Mouse (Mus musculus) kidney, adult 11 months (tissue): ENCODE measurements around the gene Bdkrb1.

Experiments
- DNase-seq: peaks from one replicate; pipeline ENCODE4 v3.0.0; 2022

Bdkrb1 gene

DNA sequence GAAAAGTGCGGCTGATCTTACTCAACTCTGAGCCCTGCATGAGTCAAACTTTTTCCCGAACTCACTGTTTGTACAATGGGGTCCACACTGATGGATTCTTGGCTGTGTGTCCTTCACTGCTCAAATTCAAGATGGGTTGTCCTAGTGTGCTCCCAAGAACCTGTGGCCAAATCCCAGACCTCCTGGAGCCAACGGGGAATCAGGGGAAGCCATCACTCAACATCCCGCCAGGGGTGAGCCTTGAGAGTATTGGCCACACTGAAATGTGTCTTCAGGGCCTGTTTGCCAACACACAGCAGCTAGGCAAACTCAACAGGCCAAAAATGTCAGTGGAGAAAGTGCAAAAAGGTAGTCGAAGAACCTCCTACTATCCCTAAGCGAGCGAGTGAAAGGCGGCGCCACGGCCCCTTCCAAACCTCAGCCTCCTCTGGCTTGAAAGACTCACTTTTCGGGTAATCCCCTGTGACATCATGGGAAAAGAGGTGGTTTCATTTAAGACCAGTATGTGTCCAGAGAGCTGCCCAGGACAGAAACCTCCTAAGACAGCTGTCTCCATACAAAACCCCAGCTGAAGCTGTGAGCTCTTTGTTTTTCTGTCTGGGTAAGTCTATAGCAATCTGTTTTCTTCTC, at the start of gene Bdkrb1:
TSS of gene Bdkrb1 (plus strand) at position 505 of the 630 bp plus-strand sequence.
- no peak for DNase-seq

DNA sequence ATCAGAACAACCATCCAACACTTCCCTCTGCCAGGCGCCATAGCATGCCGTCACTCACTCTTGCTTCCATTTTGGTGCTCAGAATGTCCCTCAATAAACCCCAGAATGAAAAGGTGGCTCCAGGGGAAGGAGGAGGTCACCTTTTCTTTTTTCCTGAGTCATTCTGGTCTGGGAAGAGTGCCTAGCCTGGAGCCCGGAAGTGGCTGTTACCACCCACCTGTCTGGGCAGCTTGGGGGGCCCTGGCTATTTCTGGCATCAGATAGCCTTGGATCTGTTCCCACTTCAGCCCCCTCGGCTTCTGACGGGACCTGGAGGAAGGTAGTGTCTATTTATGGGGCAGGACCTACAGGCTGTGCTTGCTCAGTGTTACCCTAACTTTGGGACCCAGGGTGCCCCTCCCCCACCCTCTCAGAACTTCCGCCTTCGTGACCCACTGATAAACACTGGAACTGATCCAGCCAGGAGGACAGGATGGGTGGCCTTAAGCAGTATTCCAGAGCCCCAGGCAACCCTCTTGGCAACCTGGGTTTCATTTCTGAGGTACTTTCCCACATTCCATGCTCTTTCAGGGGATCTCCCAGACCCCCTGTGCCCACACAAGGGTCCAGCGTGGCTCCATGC, 48.6 kb upstream of the Bdkrb1 start:
- DNase-seq = peak; percentile 28

DNA sequence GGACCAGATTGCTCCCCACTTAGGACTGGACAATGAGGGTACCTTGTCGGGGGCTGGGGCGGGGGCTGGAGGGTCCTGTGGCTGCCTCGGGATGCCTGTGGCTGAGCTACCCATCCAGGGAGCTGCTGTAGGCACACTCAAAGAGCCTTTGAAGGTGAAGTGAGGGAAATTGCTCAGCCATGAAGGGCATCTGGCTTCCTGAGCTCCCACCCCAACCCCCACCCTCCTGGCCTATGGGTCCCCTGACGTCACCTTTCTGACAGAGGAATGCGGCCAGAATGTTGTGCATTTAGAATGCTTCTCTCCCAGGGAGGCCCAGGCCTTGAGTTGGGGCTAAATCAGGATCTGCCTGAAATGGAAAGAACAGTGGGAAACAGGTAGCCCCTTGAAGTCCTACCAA, 47.7 kb upstream of the Bdkrb1 start:
- peak; percentile 59 for DNase-seq

DNA sequence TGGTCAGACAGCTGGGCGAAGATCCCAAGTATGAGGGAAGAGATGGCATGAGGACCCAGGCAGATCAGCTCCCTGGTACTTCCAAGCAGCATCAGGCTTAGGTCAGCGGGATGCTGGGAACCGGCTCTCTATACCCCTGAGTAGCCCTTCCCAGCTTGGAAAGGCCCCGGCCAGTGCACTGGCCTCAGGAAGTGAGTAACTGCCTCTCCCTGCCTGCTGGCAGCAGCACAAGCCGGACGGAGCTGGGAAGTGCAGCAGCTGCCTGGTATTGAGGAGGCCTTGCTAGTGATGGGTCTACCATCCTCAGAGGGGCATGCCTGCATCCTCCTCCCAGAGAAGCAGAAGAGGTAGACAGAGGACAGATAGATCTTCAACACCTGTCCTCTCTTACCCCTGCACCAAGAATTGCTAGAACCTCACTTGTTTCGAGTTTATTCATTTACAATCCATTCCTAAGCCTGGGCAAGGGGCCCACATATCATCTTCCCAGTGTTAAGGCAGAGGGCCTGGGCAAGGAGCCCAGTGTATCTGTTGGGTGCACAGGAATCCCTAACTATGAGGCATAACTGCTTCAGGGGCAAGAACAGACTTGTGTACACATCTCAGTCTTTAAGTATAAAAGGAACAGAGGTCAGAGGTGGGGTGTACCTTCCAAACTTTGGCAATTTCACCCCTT, 45.5 kb upstream of the Bdkrb1 start:
- peak; percentile 41 for DNase-seq

DNA sequence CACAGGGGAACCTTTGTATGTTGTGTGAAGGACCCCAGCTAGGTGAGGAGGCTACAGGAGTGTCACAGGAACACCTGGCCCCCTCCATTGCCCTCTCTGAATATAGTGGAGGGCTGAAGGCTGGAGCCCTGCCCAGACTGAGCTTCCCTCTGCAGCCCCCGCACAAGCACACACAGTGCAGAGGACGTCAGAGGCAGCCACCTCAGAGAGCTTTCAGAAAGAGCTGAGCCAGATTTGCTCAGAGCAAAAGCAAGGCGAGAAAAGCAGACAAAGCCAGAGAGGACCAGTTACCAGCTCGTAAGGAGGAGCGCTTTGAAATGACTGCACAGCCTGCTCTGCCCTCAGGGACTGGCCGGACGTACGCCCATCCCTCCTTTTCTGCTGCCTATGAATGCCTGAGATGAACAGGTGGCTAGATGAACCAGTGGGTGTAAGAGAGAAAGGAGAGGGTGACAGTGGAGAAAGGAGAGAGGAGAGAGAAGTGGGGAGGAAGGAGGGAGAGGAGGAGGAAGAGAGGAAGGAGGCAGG, 41.8 kb upstream of the Bdkrb1 start:
- no peak for DNase-seq

DNA sequence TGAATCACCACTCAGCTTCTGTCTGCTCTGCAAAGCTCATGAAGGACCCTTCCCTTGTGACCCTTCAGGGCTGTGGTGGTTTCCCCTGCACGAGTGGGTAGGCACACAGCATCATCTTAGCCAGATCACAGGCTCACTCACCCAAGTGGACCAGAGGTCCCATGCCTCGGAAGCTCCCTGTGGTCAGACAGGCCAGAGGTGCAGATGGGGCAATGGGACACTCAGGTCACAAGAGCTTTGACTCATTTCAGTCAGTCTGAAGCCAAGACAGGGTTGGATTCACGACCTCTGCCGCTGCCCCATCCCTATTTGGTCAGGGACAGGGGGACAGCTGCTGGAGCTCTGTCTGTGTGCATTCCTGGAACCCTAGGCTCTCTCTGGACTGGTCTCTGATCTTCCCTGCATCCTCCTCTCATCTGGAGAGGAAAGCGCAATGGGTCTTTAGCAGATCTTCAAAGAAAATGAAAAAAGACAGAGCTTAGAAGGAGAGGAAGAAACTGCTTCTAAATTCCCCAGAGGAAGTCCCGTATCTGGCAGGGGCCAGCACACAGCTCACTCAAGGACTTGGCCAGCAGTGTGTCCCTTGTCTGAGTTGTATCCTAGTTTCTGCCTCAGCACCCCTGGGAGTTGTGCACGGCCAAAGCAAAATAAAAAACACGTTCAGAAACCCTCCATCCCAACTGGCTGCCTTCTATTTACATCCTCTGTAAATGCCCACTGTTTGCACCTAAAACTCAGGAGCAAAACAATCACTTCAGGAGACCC, 40.6 kb upstream of the Bdkrb1 start:
- DNase-seq = peak; percentile 16

DNA sequence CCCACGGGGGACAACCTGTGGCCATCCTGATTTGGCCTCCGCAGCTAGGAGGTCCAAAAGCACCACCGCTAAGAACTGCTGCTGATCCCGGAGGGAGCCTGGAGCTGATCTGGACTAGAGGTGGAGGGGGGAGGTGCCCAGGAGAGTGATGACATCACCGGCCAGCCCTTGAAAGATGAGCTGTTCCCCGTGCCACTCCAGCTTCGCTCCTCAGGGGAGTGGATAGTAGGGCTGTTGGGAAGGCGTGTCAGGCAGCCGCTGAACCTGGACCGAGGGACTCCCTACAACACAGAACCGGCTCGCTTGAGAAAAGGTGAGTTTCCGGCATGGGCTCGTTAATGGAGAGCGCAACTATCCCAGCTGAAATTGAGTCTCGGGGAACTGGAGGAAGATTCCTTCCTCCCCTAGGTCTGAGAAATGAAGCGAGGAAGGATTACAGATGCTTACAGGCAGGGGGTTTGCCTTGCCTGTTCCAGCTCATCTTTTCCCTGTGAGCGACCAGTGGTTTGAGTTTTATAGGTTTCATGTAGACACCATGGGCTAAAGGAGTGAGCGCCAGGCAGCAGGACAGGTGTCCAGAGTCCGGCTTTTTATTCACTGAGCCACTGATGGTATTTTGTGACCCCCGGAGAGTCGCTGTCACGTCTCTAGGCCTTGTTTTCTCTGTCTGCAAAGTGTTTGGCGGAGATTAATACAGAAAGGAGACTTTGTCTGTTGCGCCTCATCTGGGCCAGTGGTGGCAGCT, 39.8 kb upstream of the Bdkrb1 start, which contains the start of gene Bdkrb2:
TSS of gene Bdkrb2 (plus strand) at position 291 of the 745 bp plus-strand sequence.
- DNase-seq = peak; percentile 47

DNA sequence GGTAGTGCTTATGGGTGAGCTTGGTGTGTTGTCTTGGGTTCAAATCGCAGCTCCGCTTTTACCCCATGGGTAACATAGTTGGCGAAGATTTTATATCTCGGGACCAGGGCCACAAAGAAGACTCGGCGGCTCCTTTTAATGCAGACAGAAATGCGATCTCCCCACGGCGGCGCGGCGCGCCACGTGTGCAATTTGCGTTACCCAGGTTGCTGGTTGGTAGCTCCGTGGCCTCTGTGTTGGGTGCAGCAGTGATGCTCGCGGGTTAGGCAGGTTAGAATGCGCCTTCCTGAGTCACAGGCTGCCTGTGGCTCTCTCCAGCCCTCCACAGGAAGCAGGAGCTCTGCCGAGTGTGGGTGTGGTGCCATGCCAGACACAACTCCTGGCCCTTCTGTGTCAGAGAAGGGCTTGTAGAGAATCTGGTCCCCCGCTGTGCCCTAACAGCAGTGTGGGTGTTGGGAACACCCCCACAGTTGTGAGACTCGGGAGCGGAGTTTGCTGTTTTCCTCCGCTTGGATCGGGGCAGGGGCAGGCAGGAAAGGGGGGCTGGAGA, 39.1 kb upstream of the Bdkrb1 start:
- no peak for DNase-seq

DNA sequence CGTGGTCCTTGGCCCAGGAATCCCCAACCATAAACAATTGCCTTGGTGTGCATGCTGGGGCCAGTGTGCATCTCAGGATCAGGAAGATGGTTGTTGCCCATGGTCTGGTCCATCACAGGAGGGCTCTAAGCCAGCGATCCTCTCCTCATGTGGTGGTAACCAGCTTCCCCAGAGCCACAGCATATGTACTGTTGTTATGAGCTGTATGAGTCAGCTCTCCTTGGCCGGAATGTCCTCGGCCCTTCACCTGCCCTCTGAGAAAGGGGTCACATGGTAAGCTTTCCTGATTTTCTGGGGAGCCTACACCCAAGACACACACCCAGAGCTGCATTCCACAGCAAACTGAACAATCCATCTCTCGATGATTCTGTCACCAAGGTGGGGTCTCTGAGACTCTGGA, 37.7 kb upstream of the Bdkrb1 start:
- no peak for DNase-seq

DNA sequence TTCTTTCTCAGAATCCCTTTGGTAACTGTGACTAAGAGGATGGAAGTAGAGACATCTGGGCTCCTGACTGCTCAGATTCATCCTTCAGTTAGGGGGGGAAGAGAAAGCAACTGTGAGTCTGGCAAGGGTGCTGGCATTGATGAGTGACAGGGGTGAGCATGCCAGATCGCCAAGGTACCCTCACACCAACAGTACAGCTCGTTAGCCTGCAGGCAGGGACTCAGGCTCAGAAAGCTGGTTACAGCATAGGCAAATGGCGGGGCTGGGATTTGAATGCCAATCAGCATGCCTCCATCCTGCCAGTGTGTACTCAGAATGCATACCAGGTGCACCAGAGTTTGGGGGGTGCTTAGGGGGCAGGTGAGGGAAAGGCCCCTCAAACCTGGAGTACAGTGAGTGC, 31.0 kb upstream of the Bdkrb1 start:
- no peak for DNase-seq

DNA sequence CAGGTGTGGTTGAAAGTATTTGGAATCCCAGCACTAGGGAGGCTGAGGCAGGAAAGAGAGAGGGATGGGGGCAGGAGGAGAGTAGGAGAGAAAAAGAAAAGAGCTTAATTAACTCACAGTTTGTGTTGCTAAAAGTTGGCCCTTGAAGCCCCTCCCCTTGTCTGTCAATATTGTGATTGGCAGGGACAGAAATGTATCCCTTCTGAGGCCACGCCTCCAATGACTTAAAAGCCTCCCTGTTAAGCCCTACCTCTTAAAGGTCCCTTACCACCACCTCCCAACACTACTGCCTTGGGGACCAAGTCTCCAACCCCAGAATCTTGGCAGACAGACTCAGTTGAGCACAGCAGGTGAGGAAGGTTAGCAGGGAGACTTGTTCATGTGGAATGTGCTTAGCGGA, 30.3 kb upstream of the Bdkrb1 start:
- DNase-seq = no peak

DNA sequence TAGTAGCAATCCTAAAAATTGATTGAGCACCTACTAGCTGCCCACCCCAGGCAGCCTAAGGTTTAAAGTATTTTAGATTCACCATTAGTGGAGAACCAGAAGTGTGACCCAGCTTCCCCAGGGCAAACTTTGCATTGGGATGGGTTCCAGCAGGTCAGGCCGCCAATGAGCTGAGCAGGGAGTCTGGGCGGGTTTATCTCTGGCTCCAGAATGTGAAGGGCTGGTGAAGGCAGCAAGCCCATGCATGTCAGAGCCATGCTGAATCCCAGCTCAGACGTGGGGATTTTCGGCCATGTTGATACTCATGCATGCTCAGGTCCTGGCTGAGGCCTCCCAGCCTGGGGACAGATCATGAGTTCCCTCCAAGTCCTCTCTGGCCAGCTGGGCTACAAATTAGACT, 28.5 kb upstream of the Bdkrb1 start:
- no peak for DNase-seq

DNA sequence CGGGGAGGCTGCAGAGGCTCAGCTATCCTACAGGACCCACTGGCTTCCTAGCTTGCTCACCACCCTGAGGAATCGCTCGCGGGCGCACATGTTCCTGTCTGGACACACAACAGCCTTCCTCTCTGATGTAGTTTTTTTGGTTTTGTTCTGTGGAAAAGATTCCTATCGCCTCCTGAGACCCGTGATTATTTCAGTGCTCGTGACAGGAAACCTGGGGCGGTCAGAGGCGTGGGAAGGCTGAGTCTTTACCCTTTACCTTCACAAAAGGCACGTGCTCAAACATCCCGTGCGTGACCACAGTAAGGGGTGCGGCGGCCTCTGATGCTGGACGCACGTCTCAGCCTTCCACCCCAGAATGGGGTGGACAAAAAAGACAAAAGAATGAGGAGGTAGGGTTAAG, 22.4 kb upstream of the Bdkrb1 start:
- no peak for DNase-seq

DNA sequence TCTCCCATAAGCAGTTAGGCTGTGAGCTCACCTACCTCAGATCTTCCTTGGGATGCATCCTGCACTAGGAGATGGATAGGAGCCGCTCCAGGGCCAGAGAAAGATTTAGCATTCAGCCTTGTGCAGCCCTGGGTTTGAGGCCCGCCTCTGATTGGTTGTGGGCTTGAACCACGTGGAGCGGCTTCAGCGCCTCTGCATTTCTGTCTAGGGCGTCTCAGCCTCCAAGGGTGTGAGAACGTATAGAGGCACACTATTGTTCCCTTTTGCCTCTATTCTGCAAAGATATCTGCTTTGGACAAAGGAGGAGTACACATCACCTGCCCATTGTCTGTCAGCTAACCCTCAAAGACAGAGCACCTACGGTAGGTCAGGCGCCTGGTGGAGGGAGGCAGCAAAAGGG, 20.4 kb upstream of the Bdkrb1 start:
- no peak for DNase-seq

DNA sequence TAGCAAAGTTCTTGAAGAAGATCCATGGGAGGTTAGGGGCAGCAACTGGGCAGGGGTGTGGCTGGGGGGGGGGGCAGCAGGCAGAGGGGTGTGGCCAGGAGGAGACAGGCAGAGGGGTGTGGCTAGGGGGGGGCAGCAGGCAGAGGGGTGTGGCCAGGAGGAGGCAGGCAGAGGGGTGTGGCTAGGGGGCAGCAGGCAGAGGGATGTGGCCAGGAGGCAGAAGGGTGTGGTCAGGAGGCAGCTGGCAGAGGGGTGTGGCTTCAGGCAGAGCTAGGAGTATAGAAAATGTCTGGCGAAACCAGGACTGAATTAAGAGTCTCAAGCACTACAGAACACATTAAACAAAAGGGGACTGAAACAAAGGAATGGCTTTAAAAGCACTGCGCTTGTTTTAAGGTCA, 19.4 kb upstream of the Bdkrb1 start:
- no peak for DNase-seq

DNA sequence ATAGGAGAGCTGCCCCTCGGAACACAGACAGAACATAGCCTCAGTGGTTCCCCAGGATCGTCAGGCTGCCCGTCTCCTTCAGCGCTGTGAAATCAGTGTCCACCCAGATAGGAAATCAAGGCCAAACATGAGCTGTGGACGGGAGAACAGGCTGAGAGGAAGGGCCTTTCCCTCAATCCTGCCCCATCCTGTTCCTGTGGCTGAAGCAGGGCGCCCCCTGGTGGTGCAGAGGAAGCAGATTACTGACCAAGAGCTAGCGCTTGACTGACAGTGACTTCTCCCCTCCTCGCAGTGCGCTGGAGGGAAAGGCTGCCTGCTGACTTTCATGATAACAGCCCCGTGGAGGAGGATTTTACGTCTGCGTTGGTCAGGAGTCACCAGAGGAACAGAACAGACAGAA, 18.0 kb upstream of the Bdkrb1 start:
- DNase-seq = peak; percentile 39

DNA sequence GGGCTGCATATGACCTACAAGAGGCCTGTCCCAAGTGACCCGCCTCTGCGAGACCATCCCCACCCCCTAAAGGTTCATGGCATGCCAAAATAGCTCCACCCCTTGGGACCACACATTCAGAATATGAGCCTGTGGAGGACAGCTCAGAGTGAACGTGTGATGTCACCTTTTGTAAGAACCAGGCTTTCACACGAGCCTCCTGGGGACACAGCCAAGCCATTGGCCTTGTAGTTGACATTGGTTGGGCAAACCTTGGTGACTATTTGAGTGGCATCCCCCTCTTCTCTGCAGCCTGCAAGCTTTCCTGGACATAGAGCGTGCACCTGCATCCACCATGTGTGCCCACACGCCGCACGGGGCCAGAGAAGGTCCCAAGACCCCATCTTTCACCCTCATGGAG, 15.4 kb upstream of the Bdkrb1 start:
- DNase-seq = no peak

DNA sequence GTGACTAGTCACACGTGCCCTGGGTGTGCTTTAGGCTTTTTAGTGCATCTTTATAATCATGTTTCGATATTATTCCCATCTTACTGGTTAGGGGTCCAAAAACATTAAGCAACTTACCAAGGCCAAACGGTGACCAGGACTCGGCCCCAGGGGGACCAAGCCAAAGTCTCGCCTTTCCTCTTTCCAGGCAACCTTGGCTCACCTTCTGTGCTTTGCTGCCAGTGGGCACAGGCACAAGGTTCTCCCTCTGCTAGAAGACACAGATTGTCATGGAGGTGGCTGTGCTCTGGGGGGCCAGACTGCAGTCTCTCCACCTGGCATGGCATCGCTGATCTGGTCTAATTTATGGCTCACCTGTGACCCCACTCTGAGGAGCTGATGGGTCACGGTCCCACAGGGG, 12.1 kb upstream of the Bdkrb1 start:
- no peak for DNase-seq

DNA sequence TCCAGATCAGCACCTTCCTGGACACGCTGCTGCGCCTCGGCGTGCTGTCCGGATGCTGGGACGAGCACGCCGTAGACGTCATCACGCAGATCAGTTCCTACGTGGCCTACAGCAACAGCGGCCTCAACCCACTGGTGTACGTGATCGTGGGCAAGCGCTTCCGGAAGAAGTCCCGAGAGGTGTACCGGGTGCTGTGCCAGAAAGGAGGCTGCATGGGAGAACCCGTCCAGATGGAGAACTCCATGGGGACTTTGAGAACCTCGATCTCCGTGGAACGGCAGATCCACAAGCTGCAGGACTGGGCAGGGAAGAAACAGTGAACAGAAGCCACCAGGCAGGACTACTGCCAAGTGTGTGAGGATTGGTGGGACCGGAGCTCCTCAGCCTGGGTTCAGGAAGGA, 10.5 kb upstream of the Bdkrb1 start:
- DNase-seq = no peak

DNA sequence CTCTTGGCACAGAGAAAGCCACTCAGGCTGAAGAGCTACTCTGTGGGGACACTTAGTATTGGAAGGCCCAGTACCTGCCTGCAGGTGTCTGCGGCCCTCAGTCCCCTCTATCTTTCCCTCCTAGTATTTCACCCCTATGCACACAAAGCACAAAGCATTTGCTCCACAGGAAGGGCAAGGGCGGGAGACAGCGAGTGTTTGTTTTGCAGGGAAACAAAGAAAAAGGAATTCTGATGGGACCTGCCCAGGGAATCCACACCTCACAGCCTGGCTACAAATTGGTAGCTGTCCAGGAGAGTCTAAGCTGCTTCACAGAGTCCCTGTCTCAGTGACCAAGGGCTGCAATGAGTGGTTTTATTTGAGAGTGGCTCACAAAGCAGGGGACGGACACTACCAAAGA, 9.4 kb upstream of the Bdkrb1 start:
- no peak for DNase-seq

DNA sequence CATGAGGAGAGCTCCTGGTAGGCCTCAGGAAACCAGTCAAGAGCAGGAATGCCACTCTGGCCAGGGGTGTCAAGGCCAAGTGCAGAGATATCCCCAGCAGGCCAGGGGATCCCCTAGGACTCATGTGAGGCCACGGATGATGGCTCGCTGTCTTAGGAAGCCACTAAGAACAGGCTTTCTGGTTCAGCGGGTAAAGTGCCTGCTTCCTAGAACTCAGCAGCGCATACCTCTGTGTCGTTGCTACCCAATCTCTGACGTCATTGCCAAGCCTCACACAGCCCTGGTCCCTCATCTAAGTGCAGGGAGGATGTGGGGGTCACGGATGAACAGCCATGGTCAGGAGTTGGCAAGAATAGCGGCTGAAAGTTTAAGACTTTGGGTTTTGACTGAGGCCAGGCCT, 5.8 kb upstream of the Bdkrb1 start:
- no peak for DNase-seq

DNA sequence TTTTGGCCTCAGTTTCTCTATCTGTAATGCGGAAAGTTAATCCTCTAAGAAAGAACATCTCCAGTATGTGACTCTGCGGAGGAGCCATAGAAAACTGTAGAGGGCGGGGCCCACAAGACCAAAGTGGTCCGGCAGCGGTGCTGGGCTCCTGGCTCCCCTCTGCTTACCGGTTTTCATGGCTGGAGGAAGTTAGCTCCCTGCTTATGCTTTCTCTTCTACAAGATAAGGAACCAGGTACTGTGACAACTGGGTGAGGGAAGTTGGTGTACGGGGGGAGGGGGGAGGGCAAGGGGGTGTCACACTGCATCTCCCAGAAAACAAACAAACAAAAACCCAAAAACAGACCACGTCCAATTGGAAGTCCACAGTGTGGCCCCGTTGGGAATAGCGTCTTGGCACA, 4.4 kb upstream of the Bdkrb1 start:
- DNase-seq = no peak
